In the genomic region with DNA sequence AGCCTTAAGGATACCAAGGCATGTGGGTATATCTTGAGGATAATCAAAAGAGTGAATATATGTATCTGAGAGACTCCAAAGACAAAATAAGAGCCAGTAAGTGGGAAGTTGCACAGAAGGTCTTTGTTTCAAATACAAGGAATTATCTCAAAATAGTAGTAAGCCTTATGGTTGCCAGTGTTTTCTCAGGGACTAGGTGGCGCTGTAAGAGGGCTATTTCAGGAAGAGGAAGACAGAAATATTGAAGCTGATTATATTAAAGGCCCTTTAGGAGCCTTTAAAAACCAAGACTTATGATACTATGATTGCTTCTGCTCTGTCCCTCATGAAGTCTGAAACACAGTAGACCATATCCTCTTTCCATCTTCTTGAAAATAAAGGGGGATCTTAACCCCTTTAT, we compare ENCODE assay signal across 28 mouse cellular contexts. TPM values are rescaled to one million over a fixed set of nuclear protein-coding genes. Genes with fewer than 3 reads are reported as not detected.
DNase-seq lines count a peak whose midpoint lies in the region; ATAC-seq and TF ChIP-seq lines count a peak whose summit lies in the region.
"Had no signal": no experiment of that assay in that cellular context is flagged by ENCODE, and none has a peak within 500 bp of the region (broad histone marks: within the 10 kb centered on the region; RNA-seq: fewer than 3 reads in every experiment).

No protein-coding gene starts in this region.

- no peak overlapping the region for H3K27ac ChIP-seq in forebrain, postnatal 0 days (ENCODE audit: low read depth, low read length)
- no peak overlapping the region for H3K27ac ChIP-seq in forebrain, embryonic 14.5 days (ENCODE audit: low read depth, low read length)
- no peak overlapping the region for H3K27ac ChIP-seq in left cerebral cortex, adult 2 months
- H3K27ac ChIP-seq in hindbrain, postnatal 0 days, result no peak overlapping the region
- H3K27ac ChIP-seq: forebrain, embryonic 10.5 days; forebrain, embryonic 13.5 days; heart, embryonic 10.5 days; heart, embryonic 13.5 days; hindbrain, embryonic 14.5 days had no signal

- intact Hi-C loops in left cerebral cortex, adult 2 months (cut with DNase I), result no loop called here
- intact Hi-C loops in left cerebral cortex, postnatal 4 days (cut with DNase I), result no loop called here

- WGBS in forebrain, postnatal 0 days, result 91% methylated on average over 1 of the region's 1 CpGs
- WGBS in forebrain, embryonic 14.5 days, result 97% methylated on average over 1 of the region's 1 CpGs
- 96% methylated on average over 1 of the region's 1 CpGs for WGBS in hindbrain, postnatal 0 days

- H3K36me3 ChIP-seq in forebrain, postnatal 0 days (ENCODE audit: insufficient read depth), result peaks cover 37% of the 10 kb centered on the region
- H3K36me3 ChIP-seq in forebrain, embryonic 14.5 days (ENCODE audit: control insufficient read depth, insufficient read depth, low read length), result peaks cover 32% of the 10 kb centered on the region
- H3K36me3 ChIP-seq in hindbrain, postnatal 0 days (ENCODE audit: insufficient read depth, low read length), result peaks cover 34% of the 10 kb centered on the region
- H3K36me3 ChIP-seq: G1E had no signal

- no peak overlapping the region for H3K4me3 ChIP-seq in forebrain, postnatal 0 days (ENCODE audit: low read depth, low read length)
- H3K4me3 ChIP-seq in forebrain, embryonic 14.5 days (ENCODE audit: low read depth, low read length), result no peak overlapping the region
- no peak overlapping the region for H3K4me3 ChIP-seq in left cerebral cortex, adult 2 months
- no peak overlapping the region for H3K4me3 ChIP-seq in hindbrain, postnatal 0 days (ENCODE audit: low read length)
- H3K4me3 ChIP-seq: forebrain, embryonic 10.5 days; forebrain, embryonic 13.5 days; heart, embryonic 10.5 days; heart, embryonic 13.5 days had no signal

- no peak overlapping the region for H3K9ac ChIP-seq in forebrain, postnatal 0 days
- no peak overlapping the region for H3K9ac ChIP-seq in forebrain, embryonic 14.5 days (ENCODE audit: low read length)
- H3K9ac ChIP-seq in hindbrain, postnatal 0 days (replicated peaks; ENCODE audit: low read length), result no peak overlapping the region
- H3K9ac ChIP-seq: forebrain, embryonic 13.5 days; heart, embryonic 13.5 days; hindbrain, embryonic 14.5 days had no signal

- TF ChIP-seq CTCF in forebrain, postnatal 0 days (IDR thresholded peaks at IDR 0.05; ENCODE audit: low read depth), result 0 out of 2 replicates have a peak, but pooled peaks have one; percentile 2
- TF ChIP-seq CTCF in left cerebral cortex, adult 2 months (IDR thresholded peaks at IDR 0.05), result peak; percentile 28
- TF ChIP-seq CTCF in hindbrain, postnatal 0 days (IDR thresholded peaks at IDR 0.05; ENCODE audit: low read depth), result no peak

- H3K27me3 ChIP-seq in forebrain, postnatal 0 days (ENCODE audit: insufficient read depth, low read length), result no peaks in the 10 kb centered on the region
- no peaks in the 10 kb centered on the region for H3K27me3 ChIP-seq in forebrain, embryonic 14.5 days (replicated peaks; ENCODE audit: control insufficient read depth, insufficient read depth, low read length)
- no peaks in the 10 kb centered on the region for H3K27me3 ChIP-seq in hindbrain, postnatal 0 days (ENCODE audit: insufficient read depth, low read length)
- H3K27me3 ChIP-seq: CH12.LX; forebrain, embryonic 13.5 days; heart, embryonic 13.5 days had no signal

- DNase-seq in forebrain, postnatal 0 days, result no peak
- no peak for DNase-seq in forebrain, embryonic 14.5 days (ENCODE audit: low spot score)
- no peak for DNase-seq in left cerebral cortex, adult 2 months (ENCODE audit: extremely low spot score in 1 of 2, low spot score in 2 of 2)
- DNase-seq in left cerebral cortex, postnatal 4 days, result no peak
- peak; percentile 13 for DNase-seq in 416B (ENCODE audit: low read depth)
- peak; percentile 12 for DNase-seq in brain, adult 2 months (ENCODE audit: low read depth, low spot score)
- no peak for DNase-seq in heart, adult 9 months (ENCODE audit: low spot score in 2 of 2)
- DNase-seq in hindbrain, postnatal 0 days (ENCODE audit: low spot score), result no peak
- DNase-seq: adrenal gland, adult 8-10 months; adrenal gland, postnatal 25 days; B cell, adult 2 months; cerebellum, adult 18-20 months; cerebellum, adult 9-10 months; cerebellum, postnatal 14 days; gastrocnemius, postnatal 25 days; heart, adult 18-20 months; heart, postnatal 14 days; heart, postnatal 4 days had no signal

- no peak for ATAC-seq in forebrain, postnatal 0 days
- ATAC-seq in forebrain, embryonic 14.5 days, result no peak
- ATAC-seq in hindbrain, postnatal 0 days, result no peak
- ATAC-seq: activated CD4-positive, CD25-positive, alpha-beta regulatory T cell, adult 4 months; forebrain, embryonic 13.5 days had no signal

- no peak overlapping the region for H3K4me2 ChIP-seq in forebrain, postnatal 0 days (ENCODE audit: low read depth)
- no peak overlapping the region for H3K4me2 ChIP-seq in forebrain, embryonic 14.5 days (ENCODE audit: low read length)
- H3K4me2 ChIP-seq in hindbrain, postnatal 0 days (ENCODE audit: low read depth, low read length), result no peak overlapping the region
- H3K4me2 ChIP-seq: forebrain, embryonic 13.5 days; heart, embryonic 13.5 days; hindbrain, embryonic 14.5 days had no signal

- no peaks in the 10 kb centered on the region for H3K4me1 ChIP-seq in forebrain, postnatal 0 days (ENCODE audit: insufficient read depth)
- no peaks in the 10 kb centered on the region for H3K4me1 ChIP-seq in forebrain, embryonic 14.5 days (ENCODE audit: control insufficient read depth, insufficient read depth, low read length)
- no peaks in the 10 kb centered on the region for H3K4me1 ChIP-seq in hindbrain, postnatal 0 days (ENCODE audit: insufficient read depth, low read length)
- H3K4me1 ChIP-seq: forebrain, embryonic 10.5 days; forebrain, embryonic 13.5 days; heart, embryonic 10.5 days; heart, embryonic 13.5 days had no signal

- H3K9me3 ChIP-seq in forebrain, postnatal 0 days (ENCODE audit: low read length), result peaks cover 4% of the 10 kb centered on the region; the same call in 1 of the 2 replicates
- peaks cover 5% of the 10 kb centered on the region; the same call in 1 of the 2 replicates for H3K9me3 ChIP-seq in forebrain, embryonic 14.5 days (replicated peaks; ENCODE audit: control insufficient read depth, low read length)
- 0 out of 2 replicates have a peak, but pooled peaks cover 2% of the 10 kb centered on the region for H3K9me3 ChIP-seq in hindbrain, postnatal 0 days (ENCODE audit: low read length)
- H3K9me3 ChIP-seq: forebrain, embryonic 13.5 days; G1E had no signal

RNA-seq across cellular contexts. Expression of a gene that starts 25.1 kb away (rescaled TPM):
- total RNA-seq in forebrain, postnatal 0 days (2014; rRNA removed), result 0.15 TPM in 1 of 2 replicates, not detected in the other
- not detected in 2 replicates for polyA plus RNA-seq in forebrain, postnatal 0 days (2015; fragmentation: Nextera tagmentation; extraction: Ambion mirVana)
- polyA plus RNA-seq in forebrain, embryonic 14.5 days (2014; fragmentation: Nextera tagmentation; extraction: Ambion mirVana), result not detected in 2 replicates
- under 1 TPM; 0.32 to 0.63 TPM for total RNA-seq in left cerebral cortex, adult 2 months (2021)
- under 1 TPM; 0.56 to 0.66 TPM for total RNA-seq in left cerebral cortex, postnatal 4 days (2021)
- total RNA-seq in hindbrain, postnatal 0 days (2014; rRNA removed), result 0.73 TPM in 1 of 2 replicates, not detected in the other
- polyA plus RNA-seq in hindbrain, postnatal 0 days (2015; fragmentation: Nextera tagmentation; extraction: Ambion mirVana), result not detected in 2 replicates
- total RNA-seq: G1E; gastrocnemius, postnatal 25 days; heart, adult 18-20 months had no signal
- polyA plus RNA-seq: activated CD4-positive, CD25-positive, alpha-beta regulatory T cell, adult 4 months; embryonic facial prominence, embryonic 11.5 days; embryonic facial prominence, embryonic 14.5 days; forebrain, embryonic 10.5 days; forebrain, embryonic 13.5 days; G1E; hindbrain, embryonic 14.5 days had no signal

Comparison
In these comparisons a context has a peak if more than half of its experiments do, and no peak if none do; other contexts are left out.
1. DNase-seq: peak in 416B (single experiment) and brain, adult 2 months (single experiment); none in forebrain, postnatal 0 days (single experiment), forebrain, embryonic 14.5 days (single experiment), left cerebral cortex, adult 2 months (0 of 2), left cerebral cortex, postnatal 4 days (single experiment), heart, adult 9 months (0 of 2) and hindbrain, postnatal 0 days (single experiment).